Mouse (Mus musculus) hematopoietic stem cell, adult 5-6 weeks (primary cell): ENCODE results near the gene Usp25. TPM values are rescaled to one million over a fixed set of nuclear protein-coding genes. Genes with fewer than 3 reads are reported as not detected.

Experiments
- ATAC-seq, 2 experiments: fragments of 125-278 bp in 1 of 2; replicated peaks in 1 of 2; 2 replicates each; pipeline ENCODE4 v1.8.0; 2016 to 2017; ENCODE audit warnings: inconsistent platforms in 2 of 2, mild to moderate bottlenecking in 2 of 2, moderate number of reproducible peaks in 2 of 2, low read depth in 1 of 2, moderate TSS enrichment in 1 of 2; ENCODE audit not compliant: low FRiP score in 2 of 2, poor library complexity in 2 of 2, severe bottlenecking in 2 of 2, insufficient read depth in 1 of 2, low TSS enrichment in 1 of 2
- total RNA-seq: library from RNA; stranded (forward); fragments of 172-1452, 232-1000 nt; gene quantifications from 2 replicates; pipeline ENCODE4 v1.2.3, GENCODE M21; 2017

Gene Usp25
- 89.2 and 104 TPM in 2 replicates for total RNA-seq

- ATAC-seq, result peak; percentile 83 to 86
Observed at GRCm38 (mm10) chr16:77013427-77014320, at the start of gene Usp25. TSS of gene Usp25 (plus strand) at chr16:77013706.

DNA sequence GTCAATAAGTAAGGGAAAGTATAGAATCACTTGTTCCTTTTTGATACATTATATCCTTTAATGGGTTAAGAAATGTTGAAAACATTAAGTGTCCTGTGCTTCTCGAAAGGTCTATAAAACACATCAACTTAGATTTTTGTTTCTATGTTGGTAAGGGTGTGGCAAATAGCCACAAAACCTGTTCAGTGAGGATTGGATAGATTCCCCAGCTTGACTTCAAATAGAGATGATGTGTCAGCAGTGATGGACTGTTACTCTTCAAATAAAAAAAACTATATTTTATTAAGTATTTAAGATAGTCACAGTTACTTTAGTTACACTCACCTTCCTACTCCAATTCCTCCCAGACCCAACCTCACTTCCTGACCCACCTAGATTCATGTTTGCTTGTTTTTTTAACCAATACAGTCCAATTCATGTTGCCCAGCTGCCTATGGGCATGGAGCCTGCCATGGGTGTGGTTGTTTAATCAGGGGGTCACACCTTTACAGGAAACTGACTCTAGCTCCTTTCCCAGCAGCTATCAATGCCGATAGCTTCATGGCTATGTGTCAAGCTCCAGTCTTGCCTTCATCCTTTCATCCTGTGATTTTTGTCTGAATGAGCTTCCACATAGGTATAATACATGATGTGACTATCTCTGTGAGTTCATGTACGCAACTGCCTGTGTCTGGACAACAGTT lies 45.8 kb upstream of the Usp25 start:
- ATAC-seq, result no peak

DNA sequence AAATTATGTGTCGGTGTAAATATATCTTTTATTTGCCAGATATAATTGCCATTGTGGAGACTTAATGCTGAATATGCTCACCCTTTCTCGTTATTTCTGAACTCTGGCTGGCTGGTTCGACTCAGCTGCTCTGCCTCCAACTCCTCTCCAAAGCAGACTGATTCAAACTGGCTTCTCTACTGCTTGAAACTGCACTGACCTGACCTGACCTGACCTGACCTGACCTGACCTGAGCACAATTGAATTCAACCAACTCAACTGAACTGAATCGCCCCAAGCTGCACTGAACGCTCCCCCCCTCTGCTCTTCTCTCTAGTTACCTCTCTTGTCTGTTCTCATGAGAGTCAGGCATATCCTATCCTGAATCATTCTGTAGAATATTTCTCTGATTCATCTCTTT lies 42.3 kb upstream of the Usp25 start:
- no peak for ATAC-seq

DNA sequence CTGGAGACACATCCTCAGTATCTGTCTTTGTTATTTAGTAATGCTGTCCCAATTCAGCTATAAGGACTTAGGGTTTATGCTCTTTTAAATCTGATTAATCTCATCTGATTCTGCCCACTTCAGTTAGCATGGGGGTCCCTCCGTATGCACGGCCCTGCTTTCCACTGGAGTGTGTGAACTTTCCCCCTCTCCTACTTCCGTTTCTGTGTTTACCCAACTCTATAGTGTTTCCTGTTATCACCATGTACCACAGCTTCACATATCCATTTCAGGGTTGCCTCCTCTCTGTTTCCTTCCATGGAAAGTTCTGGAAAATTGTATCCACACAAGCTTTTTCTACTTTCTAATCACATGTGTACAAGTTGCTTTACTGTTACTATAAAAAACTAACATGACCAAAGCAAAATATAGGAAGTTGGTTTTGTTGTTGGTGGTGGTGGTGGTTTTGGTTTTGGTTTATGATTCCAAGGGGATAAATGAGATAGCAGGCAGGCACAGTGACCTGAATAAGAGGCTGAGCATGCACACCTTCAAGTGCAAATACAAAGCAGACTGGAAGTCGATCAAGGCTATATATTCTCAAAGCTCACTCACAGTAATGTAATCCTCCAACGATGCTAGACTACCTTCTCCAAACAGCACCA lies 36.6 kb upstream of the Usp25 start:
- ATAC-seq, result peak in 1 of 2 experiments; percentile 17; a peak in 1 of 4 replicates

DNA sequence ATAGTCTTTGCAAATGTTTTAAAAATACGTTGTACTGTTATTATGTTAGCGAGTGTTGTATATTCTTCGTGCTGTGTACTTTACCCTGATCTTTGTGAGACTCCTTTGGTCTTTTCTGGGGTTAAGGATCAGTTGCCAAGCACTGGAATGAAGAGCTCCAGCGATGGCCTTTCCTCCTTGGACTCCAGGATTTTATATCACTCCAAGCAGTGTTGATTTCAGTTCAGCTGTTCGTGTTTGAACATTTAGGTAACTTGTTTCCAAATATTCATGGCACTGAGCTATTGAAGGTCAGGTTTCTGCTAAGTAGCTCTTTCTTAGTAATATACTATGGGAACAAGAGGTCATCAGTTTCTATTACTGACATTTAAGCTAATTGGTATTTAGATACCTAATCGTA lies 29.8 kb upstream of the Usp25 start:
- ATAC-seq, result no peak

DNA sequence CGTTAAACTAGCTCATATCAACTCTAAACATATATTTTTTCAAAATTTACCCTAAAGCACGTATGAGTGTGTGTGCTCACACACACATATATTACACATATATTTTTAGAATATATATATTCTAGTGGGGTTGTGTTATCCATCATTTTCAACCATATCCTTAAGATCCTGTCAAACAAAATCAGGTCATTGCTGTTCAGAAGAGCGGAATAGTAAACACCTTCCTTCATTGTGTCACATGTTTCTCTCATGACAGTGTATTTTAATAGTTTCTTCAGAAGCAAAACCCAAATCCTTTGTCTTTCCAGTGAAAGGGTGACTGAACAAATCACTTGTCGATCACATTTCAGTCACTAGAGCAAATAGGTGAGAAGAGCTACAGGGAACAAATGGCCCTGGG lies 25.8 kb upstream of the Usp25 start:
- no peak for ATAC-seq

DNA sequence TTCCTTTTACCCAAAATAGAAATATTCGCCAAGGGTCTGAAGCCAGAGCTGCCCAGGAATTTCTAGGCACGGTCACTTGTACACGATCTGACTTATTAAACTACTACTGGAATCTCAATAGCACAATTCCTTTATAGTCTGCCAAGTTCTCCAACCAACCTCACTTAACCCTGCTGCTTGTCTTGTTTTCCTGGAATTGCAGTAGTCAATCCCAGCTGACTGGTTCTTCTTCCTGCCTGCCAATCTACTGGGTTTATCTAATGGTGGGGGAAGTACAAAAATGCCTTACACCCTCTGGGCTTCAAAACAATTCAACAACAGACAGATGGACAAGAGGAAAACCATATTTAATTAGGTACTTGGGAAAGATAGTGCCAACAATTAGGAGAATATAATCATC lies 9.6 kb upstream of the Usp25 start:
- no peak for ATAC-seq

GRCm38 (mm10) chr16:77009173-77009572 lies 4.3 kb upstream of the Usp25 start:
- peak; percentile 34 to 42 for ATAC-seq

GRCm38 (mm10) chr16:77014321-77015211 lies 1.1 kb downstream of the Usp25 start:
- ATAC-seq, result no peak

GRCm38 (mm10) chr16:77015380-77016346 lies 2.2 kb downstream of the Usp25 start:
- ATAC-seq, result peak; percentile 63 to 74

- no peak for ATAC-seq
Observed at GRCm38 (mm10) chr16:77017931-77018330, 4.4 kb downstream of the Usp25 start.

GRCm38 (mm10) chr16:77020190-77020589 lies 6.7 kb downstream of the Usp25 start:
- 0 out of 4 replicates have a peak, but pooled peaks of 1 of the 2 experiments have one; percentile 30 for ATAC-seq

- ATAC-seq, result no peak
Observed at GRCm38 (mm10) chr16:77023627-77024379, 10.3 kb downstream of the Usp25 start.

- no peak for ATAC-seq
Observed at GRCm38 (mm10) chr16:77026099-77026498, 12.6 kb downstream of the Usp25 start.

- ATAC-seq, result no peak
Observed at GRCm38 (mm10) chr16:77026933-77027332, 13.4 kb downstream of the Usp25 start.
